Mouse (Mus musculus) heart, adult 2 months (tissue): ENCODE data around the gene Pim1. TPM values are rescaled to one million over a fixed set of nuclear protein-coding genes. Genes with fewer than 3 reads are reported as not detected.
"Not testable (repeated sequence)": the region's sequence is repeated elsewhere in the genome, so short reads cannot be mapped to it uniquely, and the experiment has no call there.

Experiments used
- DNase-seq, 2 experiments: peaks; one replicate each; pipeline ENCODE4 v3.0.0; 2021
- H3K27ac ChIP-seq: fragments of 200-600 bp; 2 replicates; pipeline ENCODE4 v1.8.1; 2022
- H3K27me3 ChIP-seq: fragments of 200-500 bp; 2 replicates; pipeline ENCODE4 v1.6.1; 2012; ENCODE audit warnings: mild to moderate bottlenecking, low read length, inconsistent platforms, mixed read lengths; ENCODE audit not compliant: control insufficient read depth, insufficient read depth
- H3K36me3 ChIP-seq: fragments of 200-500 bp; 2 replicates; pipeline ENCODE4 v1.6.1; 2012; ENCODE audit warnings: low read length, inconsistent platforms; ENCODE audit not compliant: control insufficient read depth, insufficient read depth
- H3K4me1 ChIP-seq: fragments of 200-500 bp; 2 replicates; pipeline ENCODE4 v1.6.1; 2011; ENCODE audit warnings: low read length; ENCODE audit not compliant: control insufficient read depth, insufficient read depth
- H3K4me3 ChIP-seq: fragments of 200-600 bp; 2 replicates; pipeline ENCODE4 v1.8.1; 2022
- H3K79me2 ChIP-seq: fragments of 200-500 bp; replicated peaks from 2 replicates; pipeline ENCODE4 v1.6.1; 2012; ENCODE audit warnings: mild to moderate bottlenecking, inconsistent platforms, low read length, moderate library complexity, mixed read lengths; ENCODE audit not compliant: control insufficient read depth, insufficient read depth
- H3K9ac ChIP-seq: fragments of 200-500 bp; 2 replicates; pipeline ENCODE4 v1.6.1; 2012; ENCODE audit warnings: low read depth, mild to moderate bottlenecking, control low read depth, inconsistent platforms, low read length, mixed read lengths
- CTCF ChIP-seq: fragments of 200-600 bp; IDR thresholded peaks from 2 replicates; pipeline ENCODE4 v1.8.1; 2022; ENCODE audit warnings: antibody characterized with exemption, mild to moderate bottlenecking, moderate library complexity
- EP300 ChIP-seq: fragments of 200-500 bp; IDR thresholded peaks from 2 replicates; pipeline ENCODE4 v1.6.1; 2011; ENCODE audit warnings: low read depth, low read length, control low read depth; ENCODE audit not compliant: insufficient read depth
- POLR2A ChIP-seq: fragments of 200-500 bp; IDR thresholded peaks from 2 replicates; pipeline ENCODE4 v1.6.1; 2011; ENCODE audit warnings: mild to moderate bottlenecking, low read depth, low read length, control low read depth; ENCODE audit not compliant: insufficient read depth
- WGBS: fragments of 180-500 bp; shearing (Covaris S2); methylation state at CpG from one replicate; pipeline ENCODE4 v1.1.7; 2018; 5-methylcytosine and 5-hydroxymethylcytosine counted together
- intact Hi-C: fragments of 180-260 bp; cut with DNase I; formaldehyde crosslinking; loops from one replicate; pipeline ENCODE4 v1.15.1; 2025
- polyA plus RNA-seq: library from polyadenylated mRNA; depleted of rRNA; stranded (reverse); fragments of >200 nt; gene quantifications from 2 replicates; pipeline ENCODE4 v1.2.3, GENCODE M21; 2012
- total RNA-seq, 2 experiments: library from RNA; stranded (reverse); gene quantifications; 2 replicates each; pipeline ENCODE4 v1.2.3; 2021

Gene Pim1
- total and polyA plus RNA-seq, 3 experiments: 17.2 to 24.6 (median 20.5) TPM

GRCm38 (mm10) chr17:29493461-29493980 lies 3.0 kb downstream of the Pim1 start:
- DNase-seq: no peak
- intact Hi-C loops: loop anchor here (1.0 to 5.0 kb wide), 4 partner anchors 21 to 226 kb away; partner anchors contain the start of gene BC004004
- no peak for TF ChIP-seq EP300
- no peak for TF ChIP-seq POLR2A
- TF ChIP-seq CTCF: no peak
- Histone ChIP-seq H3K27ac (peak overlapping the region; percentile 95), H3K9ac (no peak overlapping the region), H3K27me3 (no peaks in the 10 kb centered on the region), H3K36me3 (peaks cover 14% of the 10 kb centered on the region), H3K79me2 (peaks cover 8% of the 10 kb centered on the region; the same call in 1 of the 2 replicates), H3K4me1 (peaks cover 8% of the 10 kb centered on the region), H3K4me3 (peak overlapping the region; percentile 99; the same call in 1 of the 2 replicates)
- 57% methylated on average over 11 of the region's 11 CpGs for WGBS

GRCm38 (mm10) chr17:29494062-29494731 lies 3.6 kb downstream of the Pim1 start:
- H3K4me3 ChIP-seq: no peak overlapping the region
- H3K4me1 ChIP-seq: peaks cover 7% of the 10 kb centered on the region
- no peak overlapping the region for H3K27ac ChIP-seq
- H3K36me3 ChIP-seq: peaks cover 12% of the 10 kb centered on the region
- intact Hi-C loops: loop anchor here (5.0 kb wide), 1 partner anchor 227 kb away; the partner anchor contains the start of gene BC004004
- no peaks in the 10 kb centered on the region for H3K27me3 ChIP-seq
- peaks cover 8% of the 10 kb centered on the region; the same call in 1 of the 2 replicates for H3K79me2 ChIP-seq
- H3K9ac ChIP-seq: no peak overlapping the region
- DNase-seq: no peak
- WGBS: 78% methylated on average over 10 of the region's 10 CpGs
- TF ChIP-seq CTCF: no peak
- TF ChIP-seq POLR2A: no peak
- no peak for TF ChIP-seq EP300

DNA sequence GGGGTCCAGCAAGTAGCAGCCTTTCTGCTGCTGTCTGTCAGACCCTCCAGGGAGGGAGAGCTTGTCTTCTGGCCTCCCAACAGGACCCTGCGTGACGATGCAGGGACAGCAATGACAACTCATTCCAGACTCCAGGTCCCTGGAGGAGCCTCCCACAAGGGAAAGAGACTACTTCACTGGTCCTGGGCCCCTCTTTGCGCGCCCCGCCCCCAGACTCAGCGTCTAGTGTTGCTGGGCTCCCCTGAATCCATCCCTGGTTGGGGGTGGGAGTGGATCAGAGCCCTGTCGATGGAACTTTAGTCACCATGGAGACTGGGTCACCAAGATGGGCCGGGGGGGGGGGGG lies 4.2 kb downstream of the Pim1 start:
- H3K4me3 ChIP-seq: no peak overlapping the region
- WGBS: 60% methylated on average over 8 of the region's 8 CpGs
- peaks cover 6% of the 10 kb centered on the region for H3K4me1 ChIP-seq
- H3K27me3 ChIP-seq: no peaks in the 10 kb centered on the region
- H3K27ac ChIP-seq: no peak overlapping the region
- no peak overlapping the region for H3K9ac ChIP-seq
- H3K36me3 ChIP-seq: peaks cover 12% of the 10 kb centered on the region
- TF ChIP-seq EP300 (no peak), CTCF (no peak), POLR2A (no peak)
- intact Hi-C loops: loop anchor here (5.0 kb wide), 1 partner anchor 227 kb away; the partner anchor contains the start of gene BC004004
- H3K79me2 ChIP-seq: peaks cover 8% of the 10 kb centered on the region; the same call in 1 of the 2 replicates
- no peak for DNase-seq

DNA sequence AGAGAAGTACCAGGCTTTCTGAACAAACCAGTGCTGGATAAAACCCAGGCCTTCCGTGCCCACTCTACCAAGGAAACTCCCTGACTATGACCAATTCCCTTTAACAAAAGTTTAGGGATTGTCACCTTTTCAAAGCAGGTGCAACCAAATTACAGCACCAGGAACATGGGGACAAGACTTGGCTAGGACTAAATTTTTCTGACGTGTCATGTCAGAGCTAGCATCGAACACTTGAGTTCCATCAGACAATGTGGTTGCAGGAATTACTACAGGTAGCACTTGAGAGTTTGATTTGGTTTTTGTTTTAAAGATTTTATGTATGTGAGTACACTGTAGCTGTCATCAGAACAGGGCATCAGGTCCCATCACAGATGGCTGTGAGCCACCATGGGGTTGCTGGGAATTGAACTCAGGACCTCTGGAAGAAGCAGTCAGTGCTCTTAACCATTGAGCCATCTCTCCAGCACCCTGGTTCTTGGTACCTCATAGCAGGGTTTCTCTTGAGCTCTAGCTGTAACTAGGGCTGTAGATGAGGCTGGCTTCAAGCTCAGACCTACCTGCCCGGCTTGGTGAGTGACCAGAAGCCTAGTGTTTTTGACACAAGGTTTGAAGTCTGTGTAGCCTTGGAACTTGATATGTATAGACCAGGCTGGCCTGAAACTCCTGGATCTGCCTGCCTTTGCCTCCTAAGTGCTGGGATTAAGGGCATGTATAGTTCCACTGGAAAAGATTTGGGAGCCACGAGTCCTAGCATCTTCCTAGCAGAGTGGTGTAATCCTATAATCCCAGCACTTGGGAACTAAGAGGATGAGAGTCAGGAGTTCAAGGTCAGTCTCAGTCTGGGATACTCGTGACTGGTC lies 5.9 kb downstream of the Pim1 start:
- intact Hi-C loops: no loop called here
- no peak overlapping the region for H3K9ac ChIP-seq
- H3K27ac ChIP-seq: no peak overlapping the region
- H3K27me3 ChIP-seq: no peaks in the 10 kb centered on the region
- no peak for DNase-seq
- TF ChIP-seq EP300 (no peak), CTCF (no peak), POLR2A (no peak)
- H3K36me3 ChIP-seq: peaks cover 12% of the 10 kb centered on the region
- H3K79me2 ChIP-seq: 0 out of 2 replicates have a peak, but pooled peaks cover under 1% of the 10 kb centered on the region
- WGBS: 79% methylated on average over 6 of the region's 6 CpGs
- H3K4me3 ChIP-seq: no peak overlapping the region
- peaks cover 6% of the 10 kb centered on the region for H3K4me1 ChIP-seq

GRCm38 (mm10) chr17:29497071-29497354 lies 6.5 kb downstream of the Pim1 start:
- no peak overlapping the region for H3K27ac ChIP-seq
- H3K4me1 ChIP-seq: peaks cover 6% of the 10 kb centered on the region
- DNase-seq: no peak
- no peak overlapping the region for H3K4me3 ChIP-seq
- H3K27me3 ChIP-seq: no peaks in the 10 kb centered on the region
- TF ChIP-seq POLR2A (no peak), CTCF (no peak), EP300 (no peak)
- 93% methylated on average over 3 of the region's 3 CpGs for WGBS
- intact Hi-C loops: no loop called here
- no peaks in the 10 kb centered on the region for H3K79me2 ChIP-seq
- H3K9ac ChIP-seq: no peak overlapping the region
- peaks cover 12% of the 10 kb centered on the region for H3K36me3 ChIP-seq

DNA sequence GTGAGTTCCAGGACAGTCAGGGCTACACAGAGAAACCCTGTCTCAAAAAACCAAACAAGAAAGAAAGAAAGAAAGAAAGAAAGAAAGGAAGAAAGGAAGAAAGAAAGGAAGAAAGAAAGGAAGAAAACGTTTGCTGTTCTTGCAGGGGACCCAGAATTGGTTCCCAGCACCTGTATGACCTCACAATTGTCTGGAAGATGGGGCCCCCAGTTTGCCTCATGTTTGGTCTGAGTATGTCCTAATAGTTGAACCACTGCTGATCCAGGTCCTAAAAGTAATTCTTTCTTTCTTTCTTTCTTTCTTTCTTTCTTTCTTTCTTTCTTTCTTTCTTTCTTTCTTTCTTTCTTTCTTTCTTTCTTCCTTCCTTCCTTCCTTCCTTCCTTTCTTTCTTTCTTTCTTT lies 6.9 kb downstream of the Pim1 start:
- H3K79me2 ChIP-seq, H3K4me1 ChIP-seq, H3K9ac ChIP-seq, H3K4me3 ChIP-seq, DNase-seq, H3K27me3 ChIP-seq, H3K27ac ChIP-seq, intact Hi-C loops: not testable (repeated sequence)
- peaks cover 12% of the 10 kb centered on the region for H3K36me3 ChIP-seq
- 61% methylated on average over 1 of the region's 1 CpGs for WGBS
